Mouse (Mus musculus): ENCODE results near the gene Mbl2.

DNA sequence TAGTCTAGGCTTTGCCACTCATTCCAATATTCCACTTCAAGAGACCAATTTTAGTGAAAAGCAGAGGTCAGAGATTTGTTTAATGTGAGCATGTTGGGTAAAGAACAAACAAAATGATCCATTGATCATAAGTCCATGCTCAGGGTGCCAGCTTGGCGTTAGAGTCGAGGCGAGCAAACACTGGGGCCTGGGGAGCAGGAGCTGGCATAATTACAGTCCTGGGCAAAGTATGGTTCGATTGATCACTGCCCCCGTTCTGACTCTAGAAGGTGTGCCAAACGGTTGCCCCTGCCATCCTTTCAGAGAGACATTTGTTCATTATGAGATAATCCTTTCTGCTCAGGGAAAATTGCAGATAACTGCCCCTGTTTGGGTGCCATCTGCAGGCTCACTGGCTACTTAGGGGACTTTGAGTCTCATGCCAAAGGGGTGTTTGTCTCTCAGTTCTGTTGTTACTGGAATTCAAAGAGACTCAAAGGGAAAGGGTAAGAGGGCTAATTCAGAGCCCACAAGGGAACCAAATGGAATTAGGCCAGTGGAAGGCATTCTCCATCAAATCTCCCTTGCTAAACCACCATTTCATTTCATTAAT, 55.3 kb downstream of the Mbl2 start:
- TF ChIP-seq FLI1 (IDR thresholded peaks at IDR 0.05; ENCODE audit: low read length) (no peak), GATA1 (IDR thresholded peaks at IDR 0.05; ENCODE audit: borderline replicate concordance, low read length) (no peak)
